Mouse (Mus musculus) large intestine, adult 2 months (tissue): ENCODE measurements around the gene Txndc17. TPM values are rescaled to one million over a fixed set of nuclear protein-coding genes. Genes with fewer than 3 reads are reported as not detected.
"Not testable (repeated sequence)": the region's sequence is repeated elsewhere in the genome, so short reads cannot be mapped to it uniquely, and the experiment has no call there.

Source experiments
- DNase-seq: peaks from one replicate; pipeline ENCODE4 v3.0.0-alpha.2; 2012; ENCODE audit warnings: low read depth, low spot score
- whole genome bisulfite sequencing: fragments of 180-500 bp; shearing (Covaris S2); methylation state at CpG from one replicate; pipeline ENCODE4 v1.1.7; 2018; 5-methylcytosine and 5-hydroxymethylcytosine counted together
- polyA plus RNA-seq: library from polyadenylated mRNA; depleted of rRNA; stranded (reverse); fragments of >200 nt; gene quantifications from 2 replicates; pipeline ENCODE4 v1.2.3, GENCODE M21; 2012; rRNA removed

The Txndc17 gene
- 159 and 188 TPM in 2 replicates for polyA plus RNA-seq

- WGBS, result under 1% methylated on average over 42 of the region's 42 CpGs
- peak; percentile 57 for DNase-seq
Observed at GRCm38 (mm10) chr11:72207204-72207833, at the start of gene Txndc17, which contains the start of gene 4933427D14Rik. Txndc17 (plus strand) TSS chr11:72207547. 4933427D14Rik (minus strand) TSS chr11:72207459.

GRCm38 (mm10) chr11:72163198-72163597, 44.1 kb upstream of the Txndc17 start:
- DNase-seq, result no peak

GRCm38 (mm10) chr11:72169871-72170270, 37.5 kb upstream of the Txndc17 start:
- DNase-seq, result no peak
- 87% methylated on average over 4 of the region's 4 CpGs for WGBS

More at GRCm38 (mm10) chr11:72163198-72163597, 44.1 kb upstream of the Txndc17 start:
- WGBS, result 91% methylated on average over 2 of the region's 2 CpGs

GRCm38 (mm10) chr11:72171906-72172305, 35.4 kb upstream of the Txndc17 start:
- DNase-seq, result not testable (repeated sequence)
- 83% methylated on average over 4 of the region's 4 CpGs for WGBS

- DNase-seq, result no peak
- WGBS, result 92% methylated on average over 5 of the region's 5 CpGs
Observed at GRCm38 (mm10) chr11:72173506-72173905, 33.8 kb upstream of the Txndc17 start.

- DNase-seq, result no peak
- WGBS, result 93% methylated on average over 6 of the region's 6 CpGs
Observed at GRCm38 (mm10) chr11:72174721-72175120, 32.6 kb upstream of the Txndc17 start.

- no peak for DNase-seq
- WGBS, result 87% methylated on average over 5 of the region's 5 CpGs
Observed at GRCm38 (mm10) chr11:72175966-72176365, 31.4 kb upstream of the Txndc17 start.

- DNase-seq, result no peak
- 85% methylated on average over 3 of the region's 3 CpGs for WGBS
Observed at GRCm38 (mm10) chr11:72176553-72176952, 30.8 kb upstream of the Txndc17 start.

- no peak for DNase-seq
- WGBS, result 90% methylated on average over 5 of the region's 5 CpGs
Observed at GRCm38 (mm10) chr11:72180556-72180955, 26.8 kb upstream of the Txndc17 start.

- no peak for DNase-seq
- 84% methylated on average over 4 of the region's 4 CpGs for WGBS
Observed at GRCm38 (mm10) chr11:72181136-72181535, 26.2 kb upstream of the Txndc17 start.

GRCm38 (mm10) chr11:72184252-72184651, 23.1 kb upstream of the Txndc17 start:
- DNase-seq, result no peak
- WGBS, result 72% methylated on average over 4 of the region's 4 CpGs

- whole genome bisulfite sequencing, result 94% methylated on average over 1 of the region's 1 CpGs
- no peak for DNase-seq
Observed at GRCm38 (mm10) chr11:72190857-72191256, 16.5 kb upstream of the Txndc17 start.

- WGBS, result 78% methylated on average over 2 of the region's 2 CpGs
- no peak for DNase-seq
Observed at GRCm38 (mm10) chr11:72194259-72194658, 13.1 kb upstream of the Txndc17 start.

- no peak for DNase-seq
- WGBS, result 87% methylated on average over 8 of the region's 8 CpGs
Observed at GRCm38 (mm10) chr11:72196506-72196905, 10.8 kb upstream of the Txndc17 start.

GRCm38 (mm10) chr11:72203440-72203839, 3.9 kb upstream of the Txndc17 start:
- WGBS, result 71% methylated on average over 1 of the region's 1 CpGs
- no peak for DNase-seq

GRCm38 (mm10) chr11:72205256-72205655, 2.1 kb upstream of the Txndc17 start:
- 84% methylated on average over 6 of the region's 6 CpGs for WGBS
- no peak for DNase-seq

- no peak for DNase-seq
- under 1% methylated on average over 43 of the region's 43 CpGs for WGBS
Observed at GRCm38 (mm10) chr11:72206341-72207203, 775 bp upstream of the Txndc17 start, which contains the start of gene Gm43951. Gm43951 (minus strand) TSS chr11:72206840.

GRCm38 (mm10) chr11:72207834-72208377, 559 bp downstream of the Txndc17 start:
- no peak for DNase-seq
- 2% methylated on average over 17 of the region's 17 CpGs for WGBS

- WGBS, result under 1% methylated on average over 51 of the region's 51 CpGs
Observed at GRCm38 (mm10) chr11:72214591-72215409, 7.5 kb downstream of the Txndc17 start.

GRCm38 (mm10) chr11:72215410-72215797, 8.1 kb downstream of the Txndc17 start, which contains the start of gene Med31:
Med31 (minus strand) TSS chr11:72215592.
- DNase-seq, result peak; percentile 87

More at GRCm38 (mm10) chr11:72214591-72215409, 7.5 kb downstream of the Txndc17 start:
- peak; percentile 90 for DNase-seq

More at GRCm38 (mm10) chr11:72215410-72215797, 8.1 kb downstream of the Txndc17 start, which contains the start of gene Med31:
- WGBS, result under 1% methylated on average over 29 of the region's 29 CpGs
